Mouse (Mus musculus) macrophage (primary cell): ENCODE data around the gene Ssna1. TPM values are rescaled to one million over a fixed set of nuclear protein-coding genes. Genes with fewer than 3 reads are reported as not detected.
A peak's percentile ranks its signal among the peaks of the same experiment; 100 is the strongest.

Experiments used
- H3K27ac ChIP-seq: fragments of 350-480 bp; formaldehyde crosslinking; 2 replicates; pipeline ENCODE4 v1.9.0; 2021
- H3K36me3 ChIP-seq: fragments of 350-480 bp; formaldehyde crosslinking; 2 replicates; pipeline ENCODE4 v1.9.0; 2021; ENCODE audit errors: inconsistent target
- H3K4me3 ChIP-seq: fragments of 350-480 bp; formaldehyde crosslinking; 2 replicates; pipeline ENCODE4 v1.9.0; 2021; ENCODE audit errors: inconsistent target
- H3K79me2 ChIP-seq: fragments of 350-480 bp; formaldehyde crosslinking; 2 replicates; pipeline ENCODE4 v1.9.0; 2021; ENCODE audit errors: inconsistent target
- WGBS: methylation state at CpG from one replicate; pipeline ENCODE4 v1.1.7; 2026; ENCODE audit warnings: inconsistent platforms; ENCODE audit not compliant: missing documents; 5-methylcytosine and 5-hydroxymethylcytosine counted together
- polyA plus RNA-seq: library from polyadenylated mRNA; stranded (reverse); fragments of 250-400 nt; gene quantifications from 3 replicates; pipeline ENCODE4 v1.2.4, GENCODE M21; 2018; ENCODE audit warnings: inconsistent platforms

The Ssna1 gene
- polyA plus RNA-seq, 1 experiment from 2014 or later, result 26.0 TPM

DNA sequence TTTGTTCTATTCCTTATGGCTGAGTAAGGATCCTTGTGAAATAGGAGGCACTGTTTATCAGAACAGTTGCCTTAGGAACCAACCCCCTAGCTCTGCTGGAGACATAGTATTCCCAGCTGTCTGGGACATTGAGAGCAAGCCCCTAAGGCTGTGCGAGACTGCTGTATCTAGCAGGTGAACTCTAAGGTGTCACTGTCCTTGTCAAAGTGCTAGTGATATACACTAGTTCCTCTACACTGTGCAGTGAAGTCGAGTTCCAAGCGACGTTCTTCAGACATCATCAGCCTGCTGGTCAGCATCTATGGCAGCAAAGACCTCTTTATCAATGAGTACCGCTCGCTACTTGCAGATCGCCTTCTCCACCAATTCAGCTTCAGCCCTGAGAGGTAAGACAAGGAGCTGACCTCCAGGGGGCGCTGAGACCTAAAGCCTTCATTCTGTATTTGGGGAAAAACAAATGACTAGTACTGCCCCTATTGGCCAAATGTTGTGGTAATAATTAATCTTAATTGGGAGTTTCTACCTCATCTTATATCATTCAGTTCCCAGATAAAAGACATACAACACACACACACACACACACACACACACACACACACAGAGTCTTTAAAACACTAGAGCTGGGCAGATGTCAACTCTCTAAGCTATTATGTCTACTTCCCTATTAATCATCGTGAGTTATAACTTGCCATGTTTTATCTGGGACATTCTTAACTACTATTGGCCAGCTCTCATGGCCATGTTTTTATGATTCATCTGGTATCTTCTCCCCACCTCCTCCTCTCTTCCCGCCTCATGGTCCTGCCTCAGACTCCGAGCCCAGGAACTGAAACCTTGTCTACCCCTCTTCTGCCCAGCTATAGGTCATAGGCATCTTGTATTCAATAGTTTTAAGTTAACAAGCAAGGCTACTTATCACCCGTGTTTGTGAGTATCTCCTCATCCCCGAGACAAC lies 7.0 kb upstream of the Ssna1 start:
- Histone ChIP-seq H3K36me3 (peaks cover 92% of the 10 kb centered on the region), H3K79me2 (peaks cover 1% of the 10 kb centered on the region; the same call in 1 of the 2 replicates), H3K27ac (no peak overlapping the region), H3K4me3 (no peak overlapping the region)
- WGBS, result 73% methylated on average over 13 of the region's 13 CpGs

- WGBS, result 39% methylated on average over 16 of the region's 16 CpGs
- Histone ChIP-seq H3K4me3 (peak overlapping the region; percentile 97), H3K36me3 (peaks cover 52% of the 10 kb centered on the region), H3K79me2 (peaks cover 43% of the 10 kb centered on the region), H3K27ac (peak overlapping the region; percentile 38)
Measured at GRCm38 (mm10) chr2:25273010-25273409, 772 bp upstream of the Ssna1 start.

DNA sequence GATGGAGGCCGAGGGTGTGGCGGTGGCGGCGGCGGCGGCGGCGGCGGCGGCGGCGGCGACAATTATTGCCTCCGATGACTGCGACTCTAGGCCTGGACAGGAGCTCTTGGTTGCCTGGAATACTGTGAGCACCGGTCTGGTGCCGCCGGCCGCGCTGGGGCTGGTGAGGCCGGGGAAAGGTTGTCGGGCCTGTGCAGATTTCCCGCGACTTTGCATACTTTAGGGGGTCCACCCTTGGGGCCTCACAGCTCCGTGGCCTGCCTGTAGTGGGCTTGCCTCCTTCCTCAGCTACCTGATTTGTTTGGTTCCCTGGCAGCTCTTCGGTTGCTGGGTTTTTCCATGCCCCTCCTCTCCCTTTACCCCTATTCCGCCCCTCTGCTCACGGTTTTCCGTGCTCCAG lies 277 bp upstream of the Ssna1 start:
- H3K36me3 ChIP-seq, result peaks cover 47% of the 10 kb centered on the region
- H3K27ac ChIP-seq, result peak overlapping the region; percentile 38
- WGBS, result under 1% methylated on average over 18 of the region's 29 CpGs
- peak overlapping the region; percentile 97 for H3K4me3 ChIP-seq
- H3K79me2 ChIP-seq, result peaks cover 48% of the 10 kb centered on the region

GRCm38 (mm10) chr2:25267746-25268309 lies 4.4 kb downstream of the Ssna1 start:
- no peak overlapping the region for H3K27ac ChIP-seq
- H3K36me3 ChIP-seq, result peaks cover 11% of the 10 kb centered on the region; the same call in 1 of the 2 replicates
- no peak overlapping the region for H3K4me3 ChIP-seq
- H3K79me2 ChIP-seq, result peaks cover 75% of the 10 kb centered on the region
- WGBS, result 95% methylated on average over 4 of the region's 4 CpGs

DNA sequence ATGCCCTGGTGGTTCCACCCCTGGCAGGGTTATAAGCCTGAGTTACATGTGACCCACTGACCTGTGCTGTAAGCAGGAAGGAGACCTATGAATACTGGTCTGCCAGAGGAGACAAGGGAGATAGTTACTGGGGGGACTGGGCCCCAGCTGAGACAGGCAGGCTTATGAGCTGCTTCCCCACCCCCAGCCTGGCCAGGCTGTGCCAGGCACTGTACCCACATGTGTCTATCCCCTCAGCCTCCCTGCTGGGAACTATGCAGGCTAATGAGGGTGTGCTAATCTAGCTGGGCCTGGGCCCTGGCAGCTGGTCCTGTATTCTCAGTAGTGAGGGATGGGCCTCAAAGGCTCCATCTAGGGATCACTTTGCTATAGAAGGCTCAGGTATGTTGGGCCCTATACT lies 5.0 kb downstream of the Ssna1 start:
- Histone ChIP-seq H3K79me2 (peaks cover 70% of the 10 kb centered on the region), H3K4me3 (no peak overlapping the region), H3K36me3 (peaks cover 11% of the 10 kb centered on the region; the same call in 1 of the 2 replicates), H3K27ac (no peak overlapping the region)

GRCm38 (mm10) chr2:25266720-25267119 lies 5.5 kb downstream of the Ssna1 start:
- Histone ChIP-seq H3K27ac (peak overlapping the region; percentile 39; the same call in 1 of the 2 replicates), H3K4me3 (no peak overlapping the region), H3K79me2 (peaks cover 67% of the 10 kb centered on the region), H3K36me3 (peaks cover 11% of the 10 kb centered on the region; the same call in 1 of the 2 replicates)
- 67% methylated on average over 2 of the region's 2 CpGs for WGBS

- H3K4me3 ChIP-seq, result no peak overlapping the region; the same call in 1 of the 2 replicates
- WGBS, result 52% methylated on average over 6 of the region's 6 CpGs
Measured at GRCm38 (mm10) chr2:25265897-25266656, 6.2 kb downstream of the Ssna1 start.

DNA sequence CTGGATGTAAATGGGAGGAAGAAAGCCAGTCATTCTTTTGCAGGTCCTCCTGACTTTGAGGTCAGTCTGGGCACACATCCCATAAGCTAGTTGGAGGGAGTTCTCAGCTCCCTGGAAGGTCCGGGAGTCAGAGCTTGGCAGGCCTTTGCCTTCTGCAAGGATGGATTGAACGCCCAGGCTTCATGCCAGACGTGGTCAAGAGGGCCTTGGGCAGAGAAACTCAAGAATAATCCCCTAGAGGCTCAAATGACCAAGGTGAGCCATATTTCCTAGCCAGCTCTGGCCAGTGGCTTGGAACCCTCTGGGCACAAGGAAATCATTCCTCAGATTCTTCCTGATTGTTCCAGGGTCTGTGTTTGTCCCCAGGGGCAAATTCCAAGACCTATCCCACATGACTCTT lies 7.4 kb downstream of the Ssna1 start:
- Histone ChIP-seq H3K79me2 (peaks cover 48% of the 10 kb centered on the region; the same call in 1 of the 2 replicates), H3K27ac (no peak overlapping the region), H3K36me3 (peaks cover 6% of the 10 kb centered on the region; the same call in 1 of the 2 replicates), H3K4me3 (no peak overlapping the region)
- WGBS, result 94% methylated on average over 3 of the region's 3 CpGs

More at GRCm38 (mm10) chr2:25265897-25266656, 6.2 kb downstream of the Ssna1 start:
- Histone ChIP-seq H3K36me3 (peaks cover 11% of the 10 kb centered on the region; the same call in 1 of the 2 replicates), H3K79me2 (peaks cover 60% of the 10 kb centered on the region), H3K27ac (peak overlapping the region; percentile 39)

- H3K36me3 ChIP-seq, result 0 out of 2 replicates have a peak, but pooled peaks cover under 1% of the 10 kb centered on the region
- peaks cover 47% of the 10 kb centered on the region; the same call in 1 of the 2 replicates for H3K79me2 ChIP-seq
- no peak overlapping the region for H3K4me3 ChIP-seq
- 85% methylated on average over 5 of the region's 5 CpGs for WGBS
- H3K27ac ChIP-seq, result no peak overlapping the region
Measured at GRCm38 (mm10) chr2:25264286-25264660, 8.0 kb downstream of the Ssna1 start.

DNA sequence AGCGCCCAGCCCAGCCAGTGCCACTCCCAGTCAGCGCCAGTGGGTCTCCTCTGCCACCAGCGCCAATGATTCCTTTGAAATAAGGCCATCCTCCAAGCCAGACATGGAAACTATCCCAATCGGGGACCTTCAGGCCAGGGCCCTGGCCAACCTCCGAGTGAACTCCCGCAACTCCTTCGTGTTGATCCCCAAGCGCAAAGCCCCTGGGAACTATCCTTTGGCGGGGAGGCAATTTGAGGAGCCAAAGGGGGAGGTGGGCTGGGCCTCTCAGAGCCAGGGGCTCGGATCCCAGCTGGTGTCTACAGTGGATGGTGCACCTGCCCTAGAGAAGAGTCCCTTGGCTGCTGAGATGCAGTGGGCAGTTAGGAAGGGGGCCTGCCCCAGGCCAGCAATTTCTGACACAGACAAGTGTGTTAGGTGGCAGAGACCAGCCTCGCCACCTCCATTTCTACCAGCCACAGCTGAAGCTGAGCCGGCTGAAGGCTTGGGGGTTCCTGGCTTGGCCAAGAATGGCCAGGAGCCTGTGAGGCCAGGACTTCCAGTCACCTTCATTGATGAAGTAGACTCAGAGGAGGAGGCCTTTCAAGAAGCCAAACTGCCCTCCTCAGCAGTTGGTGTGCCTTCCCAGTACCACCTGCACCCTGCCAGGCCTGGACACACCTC lies 8.5 kb downstream of the Ssna1 start:
- H3K36me3 ChIP-seq, result no peaks in the 10 kb centered on the region
- H3K4me3 ChIP-seq, result peak overlapping the region; percentile 29
- 47% methylated on average over 12 of the region's 12 CpGs for WGBS
- no peak overlapping the region for H3K27ac ChIP-seq
- H3K79me2 ChIP-seq, result peaks cover 47% of the 10 kb centered on the region; the same call in 1 of the 2 replicates

- Histone ChIP-seq H3K4me3 (peak overlapping the region; percentile 29), H3K36me3 (no peaks in the 10 kb centered on the region), H3K79me2 (peaks cover 46% of the 10 kb centered on the region; the same call in 1 of the 2 replicates), H3K27ac (no peak overlapping the region)
- WGBS, result under 1% methylated on average over 63 of the region's 82 CpGs
Measured at GRCm38 (mm10) chr2:25262795-25263622, 9.2 kb downstream of the Ssna1 start.

GRCm38 (mm10) chr2:25262291-25262767 lies 9.9 kb downstream of the Ssna1 start, which contains the start of gene Tprn:
Gene Tprn, plus strand, starts transcription at chr2:25262618.
- peaks cover 39% of the 10 kb centered on the region; the same call in 1 of the 2 replicates for H3K79me2 ChIP-seq
- H3K4me3 ChIP-seq, result peak within 1 kb of the TSS; percentile 29
- no peaks in the 10 kb centered on the region for H3K36me3 ChIP-seq
- 1% methylated on average over 39 of the region's 39 CpGs for WGBS
- H3K27ac ChIP-seq, result peak within 1 kb of the TSS; percentile 32

GRCm38 (mm10) chr2:25261870-25262269 lies 10.4 kb downstream of the Ssna1 start:
- WGBS, result 53% methylated on average over 10 of the region's 12 CpGs
- H3K79me2 ChIP-seq, result peaks cover 35% of the 10 kb centered on the region; the same call in 1 of the 2 replicates
- peak overlapping the region; percentile 23; the same call in 1 of the 2 replicates for H3K4me3 ChIP-seq
- H3K36me3 ChIP-seq, result no peaks in the 10 kb centered on the region
- H3K27ac ChIP-seq, result peak overlapping the region; percentile 32
